8 mouse cellular contexts compared by ENCODE assay signal in genomic region chr1:160791381-160792155, GRCm38 (mm10). TPM values are rescaled to one million over a fixed set of nuclear protein-coding genes. Genes with fewer than 3 reads are reported as not detected.
DNase-seq lines count a peak whose midpoint lies in the region; ATAC-seq and TF ChIP-seq lines count a peak whose summit lies in the region.

No protein-coding gene starts in this region.

- TF ChIP-seq EP300 in CH12.LX (IDR thresholded peaks at IDR 0.05; ENCODE audit: low read length): peak; percentile 65
- TF ChIP-seq EP300 in stomach, postnatal 0 days (optimal IDR thresholded peaks at IDR 0.05): no peak

- TF ChIP-seq RAD21 in CH12.LX (IDR thresholded peaks at IDR 0.05; ENCODE audit: low read depth, low read length): no peak

- peak overlapping the region; percentile 76 for H3K4me3 ChIP-seq in kidney, embryonic 14.5 days (ENCODE audit: low read length)
- peak overlapping the region; percentile 86 to 94 (median 93) for H3K4me3 ChIP-seq in CH12.LX (replicated peaks in 1 of 3; ENCODE audit: low read depth in 2 of 3, low read length in 2 of 3, poor library complexity in 1 of 3)
- H3K4me3 ChIP-seq in hindbrain, embryonic 13.5 days: peak overlapping the region; percentile 90
- peak overlapping the region; percentile 91 for H3K4me3 ChIP-seq in megakaryocyte, embryonic 14.5 days (replicated peaks)
- H3K4me3 ChIP-seq in stomach, postnatal 0 days (ENCODE audit: low read depth, low read length): peak overlapping the region; percentile 97

- H3K36me3 ChIP-seq in kidney, embryonic 14.5 days (ENCODE audit: control insufficient read depth, insufficient read depth, low read length): no peaks in the 10 kb centered on the region
- H3K36me3 ChIP-seq in CH12.LX (replicated peaks in 1 of 2; ENCODE audit: control insufficient read depth in 1 of 2, insufficient read depth in 1 of 2, low read length in 1 of 2): peaks cover 0 to 2% of the 10 kb centered on the region in 2 experiments
- no peaks in the 10 kb centered on the region for H3K36me3 ChIP-seq in hindbrain, embryonic 13.5 days
- no peaks in the 10 kb centered on the region for H3K36me3 ChIP-seq in megakaryocyte, embryonic 14.5 days (replicated peaks; ENCODE audit: low read length)
- H3K36me3 ChIP-seq in stomach, postnatal 0 days (ENCODE audit: control insufficient read depth, insufficient read depth, low read length): no peaks in the 10 kb centered on the region

- no peak for TF ChIP-seq CTCF in CH12.LX (conservative IDR thresholded peaks at IDR 0.05 in 1 of 2, IDR thresholded peaks at IDR 0.05 in 1 of 2; ENCODE audit: low read depth in 2 of 2, low read length in 2 of 2)
- no peak for TF ChIP-seq CTCF in stomach, postnatal 0 days (IDR thresholded peaks at IDR 0.05; ENCODE audit: low read depth)

- WGBS in kidney, embryonic 14.5 days: 9% methylated on average over 20 of the region's 20 CpGs
- 11% methylated on average over 20 of the region's 20 CpGs for WGBS in hindbrain, embryonic 13.5 days
- WGBS in stomach, postnatal 0 days: 4% methylated on average over 20 of the region's 20 CpGs

- H3K4me2 ChIP-seq in kidney, embryonic 14.5 days (replicated peaks; ENCODE audit: low read depth, low read length): peak overlapping the region; percentile 95
- H3K4me2 ChIP-seq in CH12.LX (ENCODE audit: insufficient read depth, low read depth, poor library complexity, severe bottlenecking): peak overlapping the region; percentile 44
- H3K4me2 ChIP-seq in hindbrain, embryonic 13.5 days: peak overlapping the region; percentile 98
- peak overlapping the region; percentile 93 for H3K4me2 ChIP-seq in stomach, postnatal 0 days (replicated peaks; ENCODE audit: low read depth)

- no peaks in the 10 kb centered on the region for H3K9me3 ChIP-seq in kidney, embryonic 14.5 days (ENCODE audit: control insufficient read depth, low read length)
- H3K9me3 ChIP-seq in CH12.LX (replicated peaks; ENCODE audit: low read length): no peaks in the 10 kb centered on the region
- H3K9me3 ChIP-seq in hindbrain, embryonic 13.5 days: no peaks in the 10 kb centered on the region
- no peaks in the 10 kb centered on the region for H3K9me3 ChIP-seq in megakaryocyte, embryonic 14.5 days
- H3K9me3 ChIP-seq in stomach, postnatal 0 days (ENCODE audit: control insufficient read depth, low read length): no peaks in the 10 kb centered on the region

- no peak for DNase-seq in kidney, postnatal 25 days
- peak; percentile 55 for DNase-seq in CH12.LX (ENCODE audit: extremely low read depth)
- peak; percentile 47 for DNase-seq in stomach, postnatal 0 days (ENCODE audit: low spot score)
- no peak for DNase-seq in adrenal gland, adult 8-10 months

- 0 out of 2 replicates have a peak, but pooled peaks cover 6% of the 10 kb centered on the region for H3K4me1 ChIP-seq in kidney, embryonic 14.5 days (ENCODE audit: control insufficient read depth, insufficient read depth, low read length)
- H3K4me1 ChIP-seq in CH12.LX (ENCODE audit: control insufficient read depth in 1 of 2, insufficient read depth in 2 of 2): peaks cover 8 to 52% of the 10 kb centered on the region in 2 experiments; a peak in 3 of 4 replicates
- peaks cover 9% of the 10 kb centered on the region for H3K4me1 ChIP-seq in hindbrain, embryonic 13.5 days (replicated peaks)
- peaks cover 48% of the 10 kb centered on the region for H3K4me1 ChIP-seq in megakaryocyte, embryonic 14.5 days
- no peaks in the 10 kb centered on the region for H3K4me1 ChIP-seq in stomach, postnatal 0 days (replicated peaks; ENCODE audit: control insufficient read depth, insufficient read depth)

- H3K27me3 ChIP-seq in kidney, embryonic 14.5 days (ENCODE audit: control insufficient read depth, insufficient read depth, low read length): no peaks in the 10 kb centered on the region
- no peaks in the 10 kb centered on the region for H3K27me3 ChIP-seq in CH12.LX (replicated peaks)
- no peaks in the 10 kb centered on the region for H3K27me3 ChIP-seq in hindbrain, embryonic 13.5 days
- H3K27me3 ChIP-seq in megakaryocyte, embryonic 14.5 days (replicated peaks): no peaks in the 10 kb centered on the region
- no peaks in the 10 kb centered on the region for H3K27me3 ChIP-seq in stomach, postnatal 0 days (ENCODE audit: control insufficient read depth, insufficient read depth, low read length)

- dilution Hi-C loops in CH12.LX (cut with MboI; ENCODE audit: extremely low pct_ligation_motif_present, extremely low pct_unique_long_range_greater_than_20kb, low sequenced_read_pairs): no loop called here

- H3K27ac ChIP-seq in kidney, embryonic 14.5 days (ENCODE audit: low read depth, low read length): no peak overlapping the region
- H3K27ac ChIP-seq in CH12.LX (ENCODE audit: insufficient read depth, low read depth): peak overlapping the region; percentile 99
- H3K27ac ChIP-seq in hindbrain, embryonic 13.5 days: no peak overlapping the region
- no peak overlapping the region; the same call in 1 of the 2 replicates for H3K27ac ChIP-seq in stomach, postnatal 0 days (replicated peaks)

- peaks cover 47% of the 10 kb centered on the region for H3K79me2 ChIP-seq in CH12.LX (replicated peaks; ENCODE audit: control insufficient read depth, extremely low read depth, insufficient read depth, poor library complexity, severe bottlenecking)

- ATAC-seq in kidney, embryonic 14.5 days (ENCODE audit: low FRiP score, low TSS enrichment): peak; percentile 42
- ATAC-seq in erythroid progenitor cell, adult 5-6 weeks (replicated peaks; ENCODE audit: low FRiP score, poor library complexity, severe bottlenecking): peak; percentile 47
- peak; percentile 25 for ATAC-seq in hindbrain, embryonic 13.5 days (ENCODE audit: low FRiP score)
- ATAC-seq in stomach, postnatal 0 days (ENCODE audit: low FRiP score, low TSS enrichment): peak; percentile 35

- in situ Hi-C loops in CH12.LX (cut with MboI; ENCODE audit: low pct_ligation_motif_present, low pct_unique_long_range_greater_than_20kb, low sequenced_read_pairs): no loop called here

- H3K9ac ChIP-seq in kidney, embryonic 14.5 days (ENCODE audit: low read depth, low read length): peak overlapping the region; percentile 68
- H3K9ac ChIP-seq in CH12.LX (ENCODE audit: insufficient read depth, low read depth): peak overlapping the region; percentile 93
- H3K9ac ChIP-seq in hindbrain, embryonic 13.5 days: peak overlapping the region; percentile 89
- peak overlapping the region; percentile 85 for H3K9ac ChIP-seq in stomach, postnatal 0 days (ENCODE audit: low read length)

- TF ChIP-seq POLR2A in CH12.LX (IDR thresholded peaks at IDR 0.05; ENCODE audit: low read depth, low read length): no peak

TF ChIP-seq in CH12.LX, 34 proteins besides CTCF, POLR2A, EP300 and RAD21 (continues in another document):
- no peak for TF ChIP-seq TBP (conservative IDR thresholded peaks at IDR 0.05; ENCODE audit: low read depth, low read length)
- no peak for TF ChIP-seq NELFE (IDR thresholded peaks at IDR 0.05; ENCODE audit: low read depth, low read length)
- no peak for TF ChIP-seq KAT2A (IDR thresholded peaks at IDR 0.05; ENCODE audit: insufficient replicate concordance, low read length)
- no peak for TF ChIP-seq JUND (conservative IDR thresholded peaks at IDR 0.05; ENCODE audit: low read depth, low read length)
- no peak for TF ChIP-seq E2F4 (IDR thresholded peaks at IDR 0.05; ENCODE audit: insufficient replicate concordance, low read depth, low read length)
- no peak for TF ChIP-seq ZKSCAN1 (IDR thresholded peaks at IDR 0.05; ENCODE audit: borderline replicate concordance, low read depth, low read length)
- TF ChIP-seq USF2 (conservative IDR thresholded peaks at IDR 0.05; ENCODE audit: low read depth, low read length): no peak
- TF ChIP-seq GABPA (IDR thresholded peaks at IDR 0.05; ENCODE audit: insufficient replicate concordance, low read depth, low read length): no peak
- no peak for TF ChIP-seq ZMIZ1 (IDR thresholded peaks at IDR 0.05; ENCODE audit: low read depth, low read length)
- TF ChIP-seq POLR2AphosphoS2 (IDR thresholded peaks at IDR 0.05; ENCODE audit: low read depth, low read length): no peak
- peak; percentile 82 for TF ChIP-seq MXI1 (IDR thresholded peaks at IDR 0.05; ENCODE audit: low read depth, low read length)
- no peak for TF ChIP-seq PAX5 (IDR thresholded peaks at IDR 0.05; ENCODE audit: low read length)
- no peak for TF ChIP-seq JUN (IDR thresholded peaks at IDR 0.05; ENCODE audit: insufficient read depth, low read depth, low read length)
- no peak for TF ChIP-seq RCOR1 (conservative IDR thresholded peaks at IDR 0.05; ENCODE audit: low read depth, low read length)
- TF ChIP-seq HCFC1 (IDR thresholded peaks at IDR 0.05; ENCODE audit: low read depth, low read length): no peak
- TF ChIP-seq USF1 (IDR thresholded peaks at IDR 0.05; ENCODE audit: low read depth, low read length): no peak
- TF ChIP-seq BHLHE40 (IDR thresholded peaks at IDR 0.05; ENCODE audit: low read depth, low read length): peak; percentile 24; the same call in 1 of the 2 replicates
- no peak for TF ChIP-seq ETS1 (conservative IDR thresholded peaks at IDR 0.05; ENCODE audit: low read depth, low read length)
- TF ChIP-seq SMC3 (IDR thresholded peaks at IDR 0.05; ENCODE audit: low read depth, low read length): no peak; the same call in 1 of the 2 replicates
- no peak for TF ChIP-seq MEF2A (IDR thresholded peaks at IDR 0.05; ENCODE audit: borderline replicate concordance, low read depth, low read length)
- peak; percentile 71; the same call in 1 of the 2 replicates for TF ChIP-seq MYC (IDR thresholded peaks at IDR 0.05; ENCODE audit: low read depth, low read length)
- TF ChIP-seq CHD1 (IDR thresholded peaks at IDR 0.05; ENCODE audit: low read depth, low read length): peak; percentile 79
- TF ChIP-seq ZC3H11A (IDR thresholded peaks at IDR 0.05; ENCODE audit: low read depth, low read length): no peak
- no peak for TF ChIP-seq MAFK (IDR thresholded peaks at IDR 0.05; ENCODE audit: insufficient replicate concordance, low read length)
- peak; percentile 86 for TF ChIP-seq ZNF384 (IDR thresholded peaks at IDR 0.05; ENCODE audit: low read depth, low read length)

RNA-seq across cellular contexts. Expression of gene Rabgap1l, which starts 1.4 kb away (rescaled TPM):
- 9.9 and 13.2 TPM in 2 replicates for polyA plus RNA-seq in kidney, embryonic 14.5 days (2014; fragmentation: Nextera tagmentation; extraction: Ambion mirVana)
- 81.9 and 84.0 TPM in 2 replicates for total RNA-seq in CH12.LX (2012; rRNA removed)
- total RNA-seq in CH12.LX (2014; rRNA removed): 109 and 124 TPM in 2 replicates
- 85.6 and 97.0 TPM in 2 replicates for polyA plus RNA-seq in CH12.LX (2012; ENCODE audit: insufficient read length, low read depth)
- total RNA-seq in erythroid progenitor cell, adult 5-6 weeks (2015; ENCODE audit: low replicate concordance): 124 and 151 TPM in 2 replicates
- total RNA-seq in erythroid progenitor cell, adult 5-6 weeks (2017; ENCODE audit: low replicate concordance): 126 and 134 TPM in 2 replicates
- polyA plus RNA-seq in hindbrain, embryonic 13.5 days (2015; fragmentation: Nextera tagmentation; extraction: Ambion mirVana): 26.4 and 27.6 TPM in 2 replicates
- polyA plus RNA-seq in megakaryocyte, embryonic 14.5 days (2012; ENCODE audit: insufficient read depth, low replicate concordance): 85.7 and 96.3 TPM in 2 replicates
- 19.1 and 19.6 TPM in 2 replicates for polyA plus RNA-seq in stomach, postnatal 0 days (2015; fragmentation: Nextera tagmentation; extraction: Ambion mirVana)
- 10 to 100 TPM; 27.9 to 45.9 (median 34.6) TPM for total RNA-seq in adrenal gland, adult 8-10 months (2022)

Comparison
In these comparisons a context has a peak if more than half of its experiments do, and no peak if none do; other contexts are left out.
1. H3K4me2 ChIP-seq: peak in every context shown above with its lines; median percentile 98 in hindbrain, embryonic 13.5 days; 95 in kidney, embryonic 14.5 days; 93 in stomach, postnatal 0 days; 44 in CH12.LX.
2. DNase-seq: peak in CH12.LX (single experiment) and stomach, postnatal 0 days (single experiment); none in kidney, postnatal 25 days (0 of 2) and adrenal gland, adult 8-10 months (single experiment).
3. Peak in every context shown above with its lines, with median percentiles within 50 percentile points of each other: ATAC-seq, H3K4me3 ChIP-seq and H3K9ac ChIP-seq.